Mouse (Mus musculus) stomach, postnatal 0 days (tissue): ENCODE measurements around the gene Zfhx3. TPM values are rescaled to one million over a fixed set of nuclear protein-coding genes. Genes with fewer than 3 reads are reported as not detected.

ENCODE experiments used
- ATAC-seq: fragments of 200-750 bp; cut with Nextera tagmentation; 2 replicates; pipeline ENCODE4 v1.8.0; 2017; ENCODE audit not compliant: low FRiP score, low TSS enrichment
- DNase-seq: peaks from one replicate; pipeline ENCODE4 v3.0.0-alpha.2; 2016; ENCODE audit warnings: low spot score
- H3K27ac ChIP-seq: fragments of 300-500 bp; sonication (generic); replicated peaks from 2 replicates; pipeline ENCODE4 v1.5.1; 2014; ENCODE audit warnings: mild to moderate bottlenecking, control low read depth
- H3K27me3 ChIP-seq: fragments of 300-500 bp; sonication (generic); 2 replicates; pipeline ENCODE4 v1.6.1; 2014; ENCODE audit warnings: low read length; ENCODE audit not compliant: control insufficient read depth, insufficient read depth
- H3K36me3 ChIP-seq: fragments of 300-500 bp; sonication (generic); 2 replicates; pipeline ENCODE4 v1.6.1; 2014; ENCODE audit warnings: low read length, mixed read lengths; ENCODE audit not compliant: control insufficient read depth, insufficient read depth
- H3K4me1 ChIP-seq: fragments of 300-500 bp; sonication (generic); replicated peaks from 2 replicates; pipeline ENCODE4 v1.6.1; 2014; ENCODE audit warnings: antibody characterized with exemption; ENCODE audit not compliant: control insufficient read depth, insufficient read depth
- H3K4me2 ChIP-seq: fragments of 300-500 bp; sonication (generic); replicated peaks from 2 replicates; pipeline ENCODE4 v1.6.1; 2014; ENCODE audit warnings: low read depth, mild to moderate bottlenecking, control low read depth, moderate library complexity
- H3K4me3 ChIP-seq: fragments of 300-500 bp; sonication (generic); 2 replicates; pipeline ENCODE4 v1.5.1; 2014; ENCODE audit warnings: low read depth, low read length, control low read depth
- H3K9ac ChIP-seq: fragments of 300-500 bp; sonication (generic); 2 replicates; pipeline ENCODE4 v1.6.1; 2014; ENCODE audit warnings: mild to moderate bottlenecking, low read length, control low read depth, mixed read lengths
- H3K9me3 ChIP-seq: fragments of 300-500 bp; sonication (generic); 2 replicates; pipeline ENCODE4 v1.6.1; 2016; ENCODE audit warnings: low read length; ENCODE audit not compliant: control insufficient read depth
- CTCF ChIP-seq: IDR thresholded peaks from 2 replicates; pipeline ENCODE4 v1.5.1; 2016; ENCODE audit warnings: antibody characterized with exemption, low read depth, mild to moderate bottlenecking, moderate library complexity
- EP300 ChIP-seq: optimal IDR thresholded peaks from 2 replicates; pipeline ENCODE3; 2016; ENCODE audit warnings: antibody characterized with exemption
- whole genome bisulfite sequencing: fragments of 180-500 bp; shearing (Covaris S2); extraction: QIAGEN DNeasy Blood & Tissue Kit; methylation state at CpG from one replicate; pipeline ENCODE4 v1.1.7; 2014; 5-methylcytosine and 5-hydroxymethylcytosine counted together
- polyA plus RNA-seq: library from polyadenylated mRNA; unstranded; fragments of >200 nt; fragmentation: Nextera tagmentation; extraction: Ambion mirVana; gene quantifications from 2 replicates; pipeline ENCODE4 v1.2.1, GENCODE M21; 2015

Zfhx3 gene
- polyA plus RNA-seq, 1 experiment from 2014 or later = 4.6 TPM

- TF ChIP-seq EP300 = no peak
- TF ChIP-seq CTCF = no peak
- WGBS = 86% methylated on average over 9 of the region's 9 CpGs
- Histone ChIP-seq H3K4me2 (no peak overlapping the region), H3K9ac (no peak overlapping the region), H3K27ac (no peak overlapping the region), H3K27me3 (no peaks in the 10 kb centered on the region), H3K36me3 (no peaks in the 10 kb centered on the region), H3K4me1 (peaks cover 6% of the 10 kb centered on the region), H3K9me3 (no peaks in the 10 kb centered on the region), H3K4me3 (no peak overlapping the region)
- no peak for ATAC-seq
- no peak for DNase-seq
Measured at GRCm38 (mm10) chr8:108882073-108882472, 939.6 kb downstream of the Zfhx3 start.

GRCm38 (mm10) chr8:108883381-108883780 is 940.9 kb downstream of the Zfhx3 start:
- TF ChIP-seq CTCF (peak; percentile 50), EP300 (no peak)
- Histone ChIP-seq H3K4me2 (no peak overlapping the region), H3K4me1 (peaks cover 6% of the 10 kb centered on the region), H3K4me3 (no peak overlapping the region), H3K36me3 (no peaks in the 10 kb centered on the region), H3K27me3 (no peaks in the 10 kb centered on the region), H3K27ac (no peak overlapping the region), H3K9ac (no peak overlapping the region), H3K9me3 (no peaks in the 10 kb centered on the region)
- 59% methylated on average over 6 of the region's 6 CpGs for WGBS
- ATAC-seq (no peak), DNase-seq (peak; percentile 52)

DNA sequence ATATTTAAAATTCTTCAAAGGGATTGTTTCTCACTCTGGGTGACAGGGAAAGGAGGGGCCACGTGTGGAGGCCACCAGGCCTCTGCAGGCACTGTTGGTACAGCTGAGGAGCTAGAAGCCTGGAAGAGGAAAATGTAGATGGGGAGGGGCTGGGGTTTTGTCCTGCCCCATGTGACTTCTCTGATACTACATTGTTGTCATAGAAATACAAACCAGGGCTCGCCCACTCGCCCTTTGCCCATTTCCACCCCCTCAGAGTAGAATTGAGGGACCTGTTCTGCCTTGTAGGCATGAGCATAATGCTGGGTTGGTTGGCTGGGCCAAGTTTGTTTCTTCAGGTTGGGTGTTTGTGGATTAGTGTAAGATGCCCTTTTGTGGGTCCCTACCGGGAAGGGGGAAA is 942.5 kb downstream of the Zfhx3 start:
- H3K27me3 ChIP-seq = no peaks in the 10 kb centered on the region
- no peaks in the 10 kb centered on the region for H3K36me3 ChIP-seq
- peaks cover 6% of the 10 kb centered on the region for H3K4me1 ChIP-seq
- WGBS = 41% methylated on average over 4 of the region's 4 CpGs
- H3K4me3 ChIP-seq = no peak overlapping the region
- DNase-seq = peak; percentile 38
- H3K9me3 ChIP-seq = no peaks in the 10 kb centered on the region
- H3K27ac ChIP-seq = peak overlapping the region; percentile 75
- ATAC-seq = peak; percentile 49; the same call in 1 of the 2 replicates
- H3K9ac ChIP-seq = no peak overlapping the region; the same call in 1 of the 2 replicates
- TF ChIP-seq CTCF = no peak
- no peak for TF ChIP-seq EP300
- no peak overlapping the region for H3K4me2 ChIP-seq

- DNase-seq (peak; percentile 31), ATAC-seq (peak; percentile 45; the same call in 1 of the 2 replicates)
- Histone ChIP-seq H3K9me3 (no peaks in the 10 kb centered on the region), H3K9ac (no peak overlapping the region), H3K4me2 (no peak overlapping the region; the same call in 1 of the 2 replicates), H3K4me1 (peaks cover 6% of the 10 kb centered on the region), H3K27me3 (no peaks in the 10 kb centered on the region), H3K27ac (peak overlapping the region; percentile 75), H3K36me3 (no peaks in the 10 kb centered on the region), H3K4me3 (no peak overlapping the region)
- TF ChIP-seq EP300 (no peak), CTCF (no peak)
- WGBS = 40% methylated on average over 14 of the region's 14 CpGs
Measured at GRCm38 (mm10) chr8:108885450-108885849, 943.0 kb downstream of the Zfhx3 start.

DNA sequence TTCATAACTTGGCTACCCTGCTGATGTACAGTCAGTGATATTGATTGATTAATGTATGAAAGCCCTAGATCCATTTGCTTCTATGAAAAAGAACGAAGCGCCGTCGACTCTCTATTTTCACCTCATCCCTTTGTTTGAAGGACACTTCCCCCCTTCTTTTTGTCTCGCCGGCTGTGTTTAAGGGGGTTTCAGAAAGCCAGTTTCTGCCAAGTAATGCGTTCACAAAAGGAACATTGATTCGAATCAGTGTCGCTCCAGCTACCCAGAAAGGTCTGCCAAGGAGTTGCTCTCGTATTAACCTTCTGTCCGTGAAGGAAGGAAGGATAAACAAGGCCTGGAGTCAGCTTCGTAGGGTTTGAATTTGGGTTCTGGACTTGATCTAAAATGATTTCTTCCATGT is 943.4 kb downstream of the Zfhx3 start:
- Histone ChIP-seq H3K36me3 (no peaks in the 10 kb centered on the region), H3K4me3 (no peak overlapping the region), H3K4me2 (no peak overlapping the region), H3K4me1 (peaks cover 6% of the 10 kb centered on the region), H3K27me3 (no peaks in the 10 kb centered on the region), H3K9me3 (no peaks in the 10 kb centered on the region), H3K27ac (peak overlapping the region; percentile 75), H3K9ac (no peak overlapping the region)
- ATAC-seq = no peak
- TF ChIP-seq CTCF (no peak), EP300 (no peak)
- no peak for DNase-seq
- WGBS = 54% methylated on average over 12 of the region's 12 CpGs

DNA sequence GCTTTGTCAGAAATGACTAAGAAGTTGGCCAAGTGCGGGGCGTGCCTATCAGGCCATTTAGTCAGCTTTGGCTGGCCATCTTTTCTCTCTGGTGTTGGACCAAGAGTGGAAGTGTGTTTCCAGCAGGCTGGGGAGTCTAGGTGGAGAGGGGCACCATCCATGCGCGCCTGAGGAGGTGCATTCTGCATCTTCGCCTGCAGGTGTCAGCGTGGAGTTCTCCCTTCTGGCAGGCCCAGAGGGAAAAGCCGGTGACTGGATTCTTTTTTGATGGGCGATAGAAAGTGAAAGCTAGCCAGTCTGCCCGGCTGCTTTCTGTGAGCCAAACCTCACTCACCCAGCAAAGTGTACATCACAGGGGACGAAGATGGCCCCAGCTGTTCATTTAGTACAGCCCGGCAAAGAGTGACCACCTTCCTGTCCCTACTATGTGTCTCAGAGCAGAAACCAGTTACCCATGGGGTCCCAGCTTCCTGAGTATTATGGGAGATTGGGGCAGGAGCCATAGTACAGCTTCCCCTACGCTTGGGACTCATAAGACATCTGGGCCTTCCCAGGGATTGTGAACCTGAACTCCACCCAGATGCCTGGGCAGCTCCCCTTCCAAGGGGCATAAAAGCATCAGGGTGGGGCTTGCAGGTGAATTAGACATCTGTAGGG is 944.3 kb downstream of the Zfhx3 start:
- Histone ChIP-seq H3K36me3 (no peaks in the 10 kb centered on the region), H3K4me3 (peak overlapping the region; percentile 27; the same call in 1 of the 2 replicates), H3K9ac (peak overlapping the region; percentile 49), H3K27ac (peak overlapping the region; percentile 75), H3K4me2 (peak overlapping the region; percentile 50), H3K27me3 (no peaks in the 10 kb centered on the region), H3K4me1 (peaks cover 6% of the 10 kb centered on the region), H3K9me3 (no peaks in the 10 kb centered on the region)
- 12% methylated on average over 12 of the region's 12 CpGs for WGBS
- DNase-seq = peak; percentile 89
- TF ChIP-seq EP300 (no peak), CTCF (peak; percentile 92)
- peak; percentile 66 for ATAC-seq
